Mouse (Mus musculus): ENCODE measurements around the gene Csrnp3. TPM values are rescaled to one million over a fixed set of nuclear protein-coding genes. Genes with fewer than 3 reads are reported as not detected.
A peak's percentile ranks its signal among the peaks of the same experiment; 100 is the strongest.

The Csrnp3 gene
- polyA plus RNA-seq, 1 experiment from 2014 or later: 0.40 TPM

- no peak overlapping the region for H3K4me2 ChIP-seq
- no peaks in the 10 kb centered on the region for H3K4me1 ChIP-seq
- H3K9ac ChIP-seq: no peak overlapping the region
- no peak overlapping the region for H3K4me3 ChIP-seq
- no peak overlapping the region for H3K27ac ChIP-seq
- no peaks in the 10 kb centered on the region for H3K27me3 ChIP-seq
- no peaks in the 10 kb centered on the region for H3K9me3 ChIP-seq
- WGBS: 74% methylated on average over 3 of the region's 3 CpGs
- no peaks in the 10 kb centered on the region for H3K36me3 ChIP-seq
- no peak for ATAC-seq (ENCODE audit: borderline replicate concordance, extremely low read depth, low FRiP score, low TSS enrichment)
These were observed 83.7 kb downstream of the Csrnp3 start for GRCm38 (mm10) chr2:65929286-65929685.

- Histone ChIP-seq H3K4me1 (no peaks in the 10 kb centered on the region), H3K36me3 (no peaks in the 10 kb centered on the region), H3K4me3 (no peak overlapping the region), H3K9ac (no peak overlapping the region), H3K27ac (no peak overlapping the region), H3K9me3 (no peaks in the 10 kb centered on the region), H3K4me2 (no peak overlapping the region), H3K27me3 (no peaks in the 10 kb centered on the region)
- ATAC-seq (ENCODE audit: borderline replicate concordance, extremely low read depth, low FRiP score, low TSS enrichment): no peak
- 61% methylated on average over 11 of the region's 11 CpGs for WGBS
These were observed 84.4 kb downstream of the Csrnp3 start for GRCm38 (mm10) chr2:65929927-65930326.

- Histone ChIP-seq H3K27me3 (no peaks in the 10 kb centered on the region), H3K4me2 (peak overlapping the region; percentile 79), H3K9ac (peak overlapping the region; percentile 27; the same call in 1 of the 2 replicates), H3K4me1 (no peaks in the 10 kb centered on the region), H3K9me3 (no peaks in the 10 kb centered on the region), H3K4me3 (peak overlapping the region; percentile 42), H3K27ac (no peak overlapping the region), H3K36me3 (no peaks in the 10 kb centered on the region)
- ATAC-seq (ENCODE audit: borderline replicate concordance, extremely low read depth, low FRiP score, low TSS enrichment): no peak
- 69% methylated on average over 7 of the region's 7 CpGs for WGBS
These were observed 85.7 kb downstream of the Csrnp3 start for GRCm38 (mm10) chr2:65931313-65931712.

GRCm38 (mm10) chr2:65931841-65932311 lies 86.3 kb downstream of the Csrnp3 start:
- Histone ChIP-seq H3K9me3 (no peaks in the 10 kb centered on the region), H3K4me2 (peak overlapping the region; percentile 79), H3K27ac (no peak overlapping the region), H3K4me3 (peak overlapping the region; percentile 42), H3K9ac (peak overlapping the region; percentile 27; the same call in 1 of the 2 replicates), H3K36me3 (no peaks in the 10 kb centered on the region), H3K4me1 (no peaks in the 10 kb centered on the region), H3K27me3 (no peaks in the 10 kb centered on the region)
- 2% methylated on average over 11 of the region's 11 CpGs for WGBS
- peak; percentile 64; the same call in 1 of the 2 replicates for ATAC-seq (ENCODE audit: borderline replicate concordance, extremely low read depth, low FRiP score, low TSS enrichment)

- WGBS: 42% methylated on average over 2 of the region's 2 CpGs
These were observed 88.5 kb downstream of the Csrnp3 start for GRCm38 (mm10) chr2:65934099-65934498.

GRCm38 (mm10) chr2:65938900-65939299 lies 93.3 kb downstream of the Csrnp3 start:
- Histone ChIP-seq H3K27me3 (no peaks in the 10 kb centered on the region), H3K36me3 (no peaks in the 10 kb centered on the region), H3K4me2 (no peak overlapping the region), H3K9ac (no peak overlapping the region), H3K9me3 (no peaks in the 10 kb centered on the region), H3K27ac (no peak overlapping the region), H3K4me1 (no peaks in the 10 kb centered on the region), H3K4me3 (no peak overlapping the region)
- WGBS: 41% methylated on average over 3 of the region's 3 CpGs
- no peak for ATAC-seq (ENCODE audit: borderline replicate concordance, extremely low read depth, low FRiP score, low TSS enrichment)

More at GRCm38 (mm10) chr2:65934099-65934498, 88.5 kb downstream of the Csrnp3 start:
- Histone ChIP-seq H3K4me2 (no peak overlapping the region), H3K36me3 (no peaks in the 10 kb centered on the region), H3K9ac (no peak overlapping the region), H3K4me1 (no peaks in the 10 kb centered on the region), H3K4me3 (no peak overlapping the region), H3K27me3 (no peaks in the 10 kb centered on the region), H3K27ac (no peak overlapping the region), H3K9me3 (no peaks in the 10 kb centered on the region)
- no peak for ATAC-seq (ENCODE audit: borderline replicate concordance, extremely low read depth, low FRiP score, low TSS enrichment)

- Histone ChIP-seq H3K4me2 (no peak overlapping the region), H3K9me3 (no peaks in the 10 kb centered on the region), H3K9ac (no peak overlapping the region), H3K27ac (no peak overlapping the region), H3K27me3 (no peaks in the 10 kb centered on the region), H3K4me1 (no peaks in the 10 kb centered on the region), H3K4me3 (no peak overlapping the region), H3K36me3 (no peaks in the 10 kb centered on the region)
- no peak for ATAC-seq (ENCODE audit: borderline replicate concordance, extremely low read depth, low FRiP score, low TSS enrichment)
- WGBS: 53% methylated on average over 5 of the region's 5 CpGs
These were observed 94.8 kb downstream of the Csrnp3 start for GRCm38 (mm10) chr2:65940351-65940750.

- no peak for ATAC-seq (ENCODE audit: borderline replicate concordance, extremely low read depth, low FRiP score, low TSS enrichment)
- Histone ChIP-seq H3K4me3 (no peak overlapping the region), H3K9ac (no peak overlapping the region), H3K27ac (no peak overlapping the region), H3K36me3 (no peaks in the 10 kb centered on the region), H3K4me2 (no peak overlapping the region), H3K4me1 (no peaks in the 10 kb centered on the region), H3K9me3 (no peaks in the 10 kb centered on the region), H3K27me3 (no peaks in the 10 kb centered on the region)
- WGBS: 56% methylated on average over 4 of the region's 4 CpGs
These were observed 96.8 kb downstream of the Csrnp3 start for GRCm38 (mm10) chr2:65942346-65942745.

- WGBS: 82% methylated on average over 16 of the region's 16 CpGs
- Histone ChIP-seq H3K27ac (no peak overlapping the region), H3K9ac (no peak overlapping the region), H3K27me3 (no peaks in the 10 kb centered on the region), H3K4me1 (no peaks in the 10 kb centered on the region), H3K9me3 (no peaks in the 10 kb centered on the region), H3K36me3 (no peaks in the 10 kb centered on the region), H3K4me2 (no peak overlapping the region), H3K4me3 (no peak overlapping the region)
- no peak for ATAC-seq (ENCODE audit: borderline replicate concordance, extremely low read depth, low FRiP score, low TSS enrichment)
These were observed 103.2 kb downstream of the Csrnp3 start for GRCm38 (mm10) chr2:65948808-65949207.

- H3K27ac ChIP-seq: no peak overlapping the region
- H3K4me2 ChIP-seq: no peak overlapping the region
- H3K36me3 ChIP-seq: no peaks in the 10 kb centered on the region
- ATAC-seq (ENCODE audit: borderline replicate concordance, extremely low read depth, low FRiP score, low TSS enrichment): no peak
- no peaks in the 10 kb centered on the region for H3K27me3 ChIP-seq
- H3K4me1 ChIP-seq: no peaks in the 10 kb centered on the region
- no peak overlapping the region for H3K9ac ChIP-seq
- no peak overlapping the region for H3K4me3 ChIP-seq
- no peaks in the 10 kb centered on the region for H3K9me3 ChIP-seq
- 52% methylated on average over 17 of the region's 17 CpGs for WGBS
These were observed 108.3 kb downstream of the Csrnp3 start for GRCm38 (mm10) chr2:65953726-65954340.

GRCm38 (mm10) chr2:65955804-65956203 lies 110.2 kb downstream of the Csrnp3 start:
- no peaks in the 10 kb centered on the region for H3K9me3 ChIP-seq
- 95% methylated on average over 1 of the region's 1 CpGs for WGBS
- H3K27ac ChIP-seq: no peak overlapping the region
- ATAC-seq (ENCODE audit: borderline replicate concordance, extremely low read depth, low FRiP score, low TSS enrichment): no peak
- no peaks in the 10 kb centered on the region for H3K27me3 ChIP-seq
- no peaks in the 10 kb centered on the region for H3K4me1 ChIP-seq
- H3K36me3 ChIP-seq: no peaks in the 10 kb centered on the region
- no peak overlapping the region for H3K9ac ChIP-seq
- no peak overlapping the region for H3K4me3 ChIP-seq
- H3K4me2 ChIP-seq: no peak overlapping the region

- H3K4me2 ChIP-seq: no peak overlapping the region
- 81% methylated on average over 9 of the region's 9 CpGs for WGBS
- H3K27me3 ChIP-seq: no peaks in the 10 kb centered on the region
- no peak overlapping the region for H3K27ac ChIP-seq
- no peaks in the 10 kb centered on the region for H3K36me3 ChIP-seq
- H3K9me3 ChIP-seq: no peaks in the 10 kb centered on the region
- ATAC-seq (ENCODE audit: borderline replicate concordance, extremely low read depth, low FRiP score, low TSS enrichment): no peak
- H3K4me3 ChIP-seq: no peak overlapping the region
- H3K9ac ChIP-seq: no peak overlapping the region
- H3K4me1 ChIP-seq: no peaks in the 10 kb centered on the region
These were observed 111.2 kb downstream of the Csrnp3 start for GRCm38 (mm10) chr2:65956727-65957126.
